In genomic region chr3:128856515-128856914, GRCm38 (mm10) we compare ENCODE assay signal across 23 mouse cellular contexts.
DNase-seq lines count a peak whose midpoint lies in the region; ATAC-seq and TF ChIP-seq lines count a peak whose summit lies in the region.
"Had no signal": no experiment of that assay in that cellular context is flagged by ENCODE, and none has a peak within 500 bp of the region (broad histone marks: within the 10 kb centered on the region; RNA-seq: fewer than 3 reads in every experiment).

No protein-coding gene starts in this region.

- no peaks in the 10 kb centered on the region for H3K4me1 ChIP-seq in kidney, postnatal 0 days (replicated peaks; ENCODE audit: insufficient read depth, low read length)
- H3K4me1 ChIP-seq in neural tube, embryonic 12.5 days: no peaks in the 10 kb centered on the region
- H3K4me1 ChIP-seq: forebrain, embryonic 12.5 days; heart, embryonic 10.5 days; kidney, embryonic 15.5 days; stomach, embryonic 15.5 days had no signal

- no peaks in the 10 kb centered on the region for H3K27me3 ChIP-seq in kidney, postnatal 0 days (ENCODE audit: insufficient read depth, low read length)
- H3K27me3 ChIP-seq in neural tube, embryonic 12.5 days (replicated peaks): no peaks in the 10 kb centered on the region
- H3K27me3 ChIP-seq: forebrain, embryonic 12.5 days; kidney, embryonic 15.5 days; stomach, embryonic 15.5 days had no signal

- H3K4me2 ChIP-seq in kidney, postnatal 0 days (ENCODE audit: low read length): no peak overlapping the region
- H3K4me2 ChIP-seq in neural tube, embryonic 12.5 days (replicated peaks): no peak overlapping the region
- H3K4me2 ChIP-seq: forebrain, embryonic 12.5 days; kidney, embryonic 15.5 days; stomach, embryonic 15.5 days had no signal

- no peak for ATAC-seq in kidney, postnatal 0 days (replicated peaks; ENCODE audit: low FRiP score, low read depth)
- ATAC-seq in neural tube, embryonic 12.5 days (ENCODE audit: low FRiP score, low read depth): peak; percentile 44; the same call in 1 of the 2 replicates

- intact Hi-C loops in gastrocnemius, postnatal 14 days (cut with DNase I; ENCODE audit: low total_unique reads): no loop called here

- no peak overlapping the region for H3K9ac ChIP-seq in kidney, postnatal 0 days (ENCODE audit: low read depth, low read length)
- H3K9ac ChIP-seq in neural tube, embryonic 12.5 days: no peak overlapping the region
- H3K9ac ChIP-seq: forebrain, embryonic 12.5 days; kidney, embryonic 15.5 days; stomach, embryonic 15.5 days had no signal

- H3K36me3 ChIP-seq in kidney, postnatal 0 days (ENCODE audit: insufficient read depth, low read length): no peaks in the 10 kb centered on the region
- no peaks in the 10 kb centered on the region for H3K36me3 ChIP-seq in neural tube, embryonic 12.5 days
- H3K36me3 ChIP-seq: forebrain, embryonic 12.5 days; heart, embryonic 10.5 days; kidney, embryonic 15.5 days; stomach, embryonic 15.5 days had no signal

- WGBS in kidney, postnatal 0 days: 44% methylated on average over 5 of the region's 5 CpGs
- WGBS in neural tube, embryonic 12.5 days: 59% methylated on average over 5 of the region's 5 CpGs

- no peak for TF ChIP-seq CTCF in kidney, postnatal 0 days (IDR thresholded peaks at IDR 0.05; ENCODE audit: low read depth)

- H3K4me3 ChIP-seq in kidney, postnatal 0 days (replicated peaks; ENCODE audit: low read depth, low read length): no peak overlapping the region
- H3K4me3 ChIP-seq in neural tube, embryonic 12.5 days: no peak overlapping the region
- H3K4me3 ChIP-seq: erythroblast, embryonic 14.5 days; forebrain, embryonic 12.5 days; gastrocnemius, adult 2 months; heart, embryonic 10.5 days; kidney, embryonic 15.5 days; stomach, embryonic 15.5 days had no signal

- no peak overlapping the region for H3K27ac ChIP-seq in kidney, postnatal 0 days
- H3K27ac ChIP-seq in neural tube, embryonic 12.5 days: no peak overlapping the region
- H3K27ac ChIP-seq: forebrain, embryonic 12.5 days; gastrocnemius, adult 2 months; heart, embryonic 10.5 days; kidney, embryonic 15.5 days; stomach, embryonic 15.5 days had no signal

- no peaks in the 10 kb centered on the region for H3K9me3 ChIP-seq in kidney, postnatal 0 days (replicated peaks; ENCODE audit: low read length)
- H3K9me3 ChIP-seq in neural tube, embryonic 12.5 days: no peaks in the 10 kb centered on the region
- H3K9me3 ChIP-seq: forebrain, embryonic 12.5 days; heart, embryonic 10.5 days; kidney, embryonic 15.5 days; stomach, embryonic 15.5 days had no signal

- DNase-seq in kidney, postnatal 0 days (ENCODE audit: low spot score): peak; percentile 2
- DNase-seq in kidney, postnatal 4 days: no peak
- no peak for DNase-seq in neural tube, embryonic 10.5 days (ENCODE audit: extremely low spot score, low spot score)
- DNase-seq in forelimb bud, embryonic 11.5 days (ENCODE audit: low read depth, low spot score): peak; percentile 26
- DNase-seq in cerebellum, postnatal 36 days: no peak
- no peak for DNase-seq in gastrocnemius, postnatal 14 days
- DNase-seq in layer of hippocampus, postnatal 14 days (ENCODE audit: low spot score in 2 of 2): no peak
- DNase-seq: adrenal gland, postnatal 25 days; cerebellum, adult 11 months; cerebellum, postnatal 10 days; gastrocnemius, adult 2 months; kidney, adult 11 months; layer of hippocampus, adult 9-11 months; left cerebral cortex, postnatal 4 days; lung, postnatal 4 days; right cerebral cortex, adult 18-20 months; thymus, postnatal 25 days had no signal

Comparison
In these comparisons a context has a peak if more than half of its experiments do, and no peak if none do; other contexts are left out.
1. DNase-seq: peak in kidney, postnatal 0 days (single experiment) and forelimb bud, embryonic 11.5 days (single experiment); none in kidney, postnatal 4 days (0 of 2), neural tube, embryonic 10.5 days (single experiment), cerebellum, postnatal 36 days (0 of 2), gastrocnemius, postnatal 14 days (single experiment) and layer of hippocampus, postnatal 14 days (0 of 2).